Mouse (Mus musculus): Measurements from ENCODE around the gene 1810062G17Rik. TPM values are rescaled to one million over a fixed set of nuclear protein-coding genes. Genes with fewer than 3 reads are reported as not detected.

The 1810062G17Rik gene
- polyA plus RNA-seq, 1 experiment from 2014 or later = 0.92 TPM

- Histone ChIP-seq H3K4me2 (peak overlapping the region; percentile 81), H3K9me3 (replicated peaks) (no peaks in the 10 kb centered on the region), H3K4me3 (peak overlapping the region; percentile 94), H3K4me1 (replicated peaks) (peaks cover 41% of the 10 kb centered on the region), H3K36me3 (no peaks in the 10 kb centered on the region; the same call in 1 of the 2 replicates), H3K27ac (peak overlapping the region; percentile 97), H3K27me3 (no peaks in the 10 kb centered on the region), H3K9ac (peak overlapping the region; percentile 83)
- 20% methylated on average over 20 of the region's 20 CpGs for WGBS
- ATAC-seq (replicated peaks; ENCODE audit: insufficient number of reproducible peaks, insufficient read depth, low FRiP score, low read depth) = no peak
Observed at GRCm38 (mm10) chr3:36476261-36477155, 771 bp downstream of the 1810062G17Rik start.

GRCm38 (mm10) chr3:36478776-36479175 lies 3.0 kb downstream of the 1810062G17Rik start:
- Histone ChIP-seq H3K36me3 (no peaks in the 10 kb centered on the region), H3K9me3 (replicated peaks) (no peaks in the 10 kb centered on the region), H3K9ac (no peak overlapping the region), H3K27me3 (no peaks in the 10 kb centered on the region), H3K4me3 (no peak overlapping the region), H3K4me1 (replicated peaks) (peaks cover 40% of the 10 kb centered on the region), H3K4me2 (no peak overlapping the region), H3K27ac (no peak overlapping the region)
- 90% methylated on average over 8 of the region's 8 CpGs for WGBS
- no peak for ATAC-seq (replicated peaks; ENCODE audit: insufficient number of reproducible peaks, insufficient read depth, low FRiP score, low read depth)

- 57% methylated on average over 2 of the region's 2 CpGs for WGBS
- H3K36me3 ChIP-seq = no peaks in the 10 kb centered on the region
- peak overlapping the region; percentile 96 for H3K27ac ChIP-seq
- no peak overlapping the region for H3K4me2 ChIP-seq
- no peak overlapping the region for H3K4me3 ChIP-seq
- H3K9ac ChIP-seq = no peak overlapping the region
- no peak for ATAC-seq (replicated peaks; ENCODE audit: insufficient number of reproducible peaks, insufficient read depth, low FRiP score, low read depth)
- H3K9me3 ChIP-seq (replicated peaks) = no peaks in the 10 kb centered on the region
- H3K4me1 ChIP-seq (replicated peaks) = peaks cover 34% of the 10 kb centered on the region
- no peaks in the 10 kb centered on the region for H3K27me3 ChIP-seq
Observed at GRCm38 (mm10) chr3:36480486-36480885, 4.7 kb downstream of the 1810062G17Rik start.

- Histone ChIP-seq H3K4me1 (replicated peaks) (peaks cover 30% of the 10 kb centered on the region), H3K4me3 (peak overlapping the region; percentile 15), H3K4me2 (peak overlapping the region; percentile 51), H3K9ac (peak overlapping the region; percentile 34), H3K36me3 (no peaks in the 10 kb centered on the region), H3K27me3 (no peaks in the 10 kb centered on the region), H3K9me3 (replicated peaks) (no peaks in the 10 kb centered on the region), H3K27ac (peak overlapping the region; percentile 96)
- ATAC-seq (replicated peaks; ENCODE audit: insufficient number of reproducible peaks, insufficient read depth, low FRiP score, low read depth) = peak; percentile 77
- 9% methylated on average over 11 of the region's 11 CpGs for WGBS
Observed at GRCm38 (mm10) chr3:36481776-36482193, 6.0 kb downstream of the 1810062G17Rik start.

- 16% methylated on average over 9 of the region's 9 CpGs for WGBS
- Histone ChIP-seq H3K9me3 (replicated peaks) (no peaks in the 10 kb centered on the region), H3K4me1 (replicated peaks) (peaks cover 25% of the 10 kb centered on the region), H3K27me3 (no peaks in the 10 kb centered on the region), H3K4me2 (peak overlapping the region; percentile 34), H3K36me3 (no peaks in the 10 kb centered on the region), H3K9ac (0 out of 2 replicates have a peak overlapping the region, but pooled peaks have one; percentile 14), H3K4me3 (no peak overlapping the region), H3K27ac (peak overlapping the region; percentile 47)
- no peak for ATAC-seq (replicated peaks; ENCODE audit: insufficient number of reproducible peaks, insufficient read depth, low FRiP score, low read depth)
Observed at GRCm38 (mm10) chr3:36482940-36483339, 7.2 kb downstream of the 1810062G17Rik start.

GRCm38 (mm10) chr3:36484292-36484691 lies 8.6 kb downstream of the 1810062G17Rik start:
- H3K9me3 ChIP-seq (replicated peaks) = no peaks in the 10 kb centered on the region
- no peak overlapping the region for H3K4me2 ChIP-seq
- H3K9ac ChIP-seq = no peak overlapping the region
- no peak overlapping the region for H3K4me3 ChIP-seq
- 88% methylated on average over 4 of the region's 4 CpGs for WGBS
- peaks cover 25% of the 10 kb centered on the region for H3K4me1 ChIP-seq (replicated peaks)
- no peak overlapping the region for H3K27ac ChIP-seq
- no peak for ATAC-seq (replicated peaks; ENCODE audit: insufficient number of reproducible peaks, insufficient read depth, low FRiP score, low read depth)
- no peaks in the 10 kb centered on the region for H3K27me3 ChIP-seq
- no peaks in the 10 kb centered on the region for H3K36me3 ChIP-seq

GRCm38 (mm10) chr3:36486176-36486575 lies 10.4 kb downstream of the 1810062G17Rik start:
- Histone ChIP-seq H3K9ac (no peak overlapping the region), H3K4me3 (no peak overlapping the region), H3K4me2 (no peak overlapping the region), H3K36me3 (no peaks in the 10 kb centered on the region), H3K4me1 (replicated peaks) (peaks cover 17% of the 10 kb centered on the region), H3K27me3 (no peaks in the 10 kb centered on the region), H3K27ac (no peak overlapping the region), H3K9me3 (replicated peaks) (no peaks in the 10 kb centered on the region)
- WGBS = 57% methylated on average over 6 of the region's 6 CpGs
- ATAC-seq (replicated peaks; ENCODE audit: insufficient number of reproducible peaks, insufficient read depth, low FRiP score, low read depth) = no peak

GRCm38 (mm10) chr3:36486881-36487280 lies 11.1 kb downstream of the 1810062G17Rik start:
- 80% methylated on average over 6 of the region's 6 CpGs for WGBS

GRCm38 (mm10) chr3:36488367-36488766 lies 12.6 kb downstream of the 1810062G17Rik start:
- Histone ChIP-seq H3K27me3 (no peaks in the 10 kb centered on the region), H3K9ac (no peak overlapping the region), H3K27ac (no peak overlapping the region), H3K4me3 (no peak overlapping the region), H3K4me2 (no peak overlapping the region), H3K9me3 (replicated peaks) (no peaks in the 10 kb centered on the region), H3K36me3 (no peaks in the 10 kb centered on the region), H3K4me1 (replicated peaks) (peaks cover under 1% of the 10 kb centered on the region)
- ATAC-seq (replicated peaks; ENCODE audit: insufficient number of reproducible peaks, insufficient read depth, low FRiP score, low read depth) = no peak
- 54% methylated on average over 1 of the region's 1 CpGs for WGBS

More at GRCm38 (mm10) chr3:36486881-36487280, 11.1 kb downstream of the 1810062G17Rik start:
- no peaks in the 10 kb centered on the region for H3K27me3 ChIP-seq
- H3K4me2 ChIP-seq = no peak overlapping the region
- H3K36me3 ChIP-seq = no peaks in the 10 kb centered on the region
- no peaks in the 10 kb centered on the region for H3K9me3 ChIP-seq (replicated peaks)
- H3K4me1 ChIP-seq (replicated peaks) = peaks cover 13% of the 10 kb centered on the region
- no peak for ATAC-seq (replicated peaks; ENCODE audit: insufficient number of reproducible peaks, insufficient read depth, low FRiP score, low read depth)
- H3K4me3 ChIP-seq = no peak overlapping the region
- H3K27ac ChIP-seq = no peak overlapping the region
- H3K9ac ChIP-seq = no peak overlapping the region

GRCm38 (mm10) chr3:36488899-36489589 lies 13.3 kb downstream of the 1810062G17Rik start:
- H3K27me3 ChIP-seq = no peaks in the 10 kb centered on the region
- 78% methylated on average over 6 of the region's 6 CpGs for WGBS
- no peaks in the 10 kb centered on the region for H3K4me1 ChIP-seq (replicated peaks)
- H3K27ac ChIP-seq = no peak overlapping the region
- H3K9me3 ChIP-seq (replicated peaks) = no peaks in the 10 kb centered on the region
- no peak overlapping the region for H3K4me2 ChIP-seq
- no peak overlapping the region for H3K9ac ChIP-seq
- H3K4me3 ChIP-seq = no peak overlapping the region
- H3K36me3 ChIP-seq = no peaks in the 10 kb centered on the region
- no peak for ATAC-seq (replicated peaks; ENCODE audit: insufficient number of reproducible peaks, insufficient read depth, low FRiP score, low read depth)

- 85% methylated on average over 1 of the region's 1 CpGs for WGBS
- H3K27me3 ChIP-seq = no peaks in the 10 kb centered on the region
- no peak for ATAC-seq (replicated peaks; ENCODE audit: insufficient number of reproducible peaks, insufficient read depth, low FRiP score, low read depth)
- H3K9ac ChIP-seq = no peak overlapping the region
- no peaks in the 10 kb centered on the region for H3K4me1 ChIP-seq (replicated peaks)
- no peak overlapping the region for H3K4me2 ChIP-seq
- no peaks in the 10 kb centered on the region for H3K36me3 ChIP-seq
- H3K27ac ChIP-seq = no peak overlapping the region
- H3K4me3 ChIP-seq = no peak overlapping the region
- H3K9me3 ChIP-seq (replicated peaks) = no peaks in the 10 kb centered on the region
Observed at GRCm38 (mm10) chr3:36489590-36489910, 13.8 kb downstream of the 1810062G17Rik start.
